Mouse (Mus musculus) intestine, postnatal 0 days (tissue): ENCODE measurements around the gene Bhlhe23. TPM values are rescaled to one million over a fixed set of nuclear protein-coding genes. Genes with fewer than 3 reads are reported as not detected.

ENCODE experiments used
- ATAC-seq: fragments of 200-750 bp; cut with Nextera tagmentation; 2 replicates; pipeline ENCODE4 v1.8.0; 2017; ENCODE audit warnings: mild to moderate bottlenecking, moderate TSS enrichment, moderate library complexity
- H3K27ac ChIP-seq: fragments of 300-500 bp; sonication (generic); 2 replicates; pipeline ENCODE4 v1.5.1; 2014; ENCODE audit warnings: mild to moderate bottlenecking, low read depth, low read length, moderate library complexity
- H3K27me3 ChIP-seq: fragments of 300-500 bp; sonication (generic); replicated peaks from 2 replicates; pipeline ENCODE4 v1.6.1; 2014; ENCODE audit warnings: low read length, mixed read lengths; ENCODE audit not compliant: control insufficient read depth, insufficient read depth
- H3K36me3 ChIP-seq: fragments of 300-500 bp; sonication (generic); 2 replicates; pipeline ENCODE4 v1.6.1; 2014; ENCODE audit warnings: mild to moderate bottlenecking, moderate library complexity; ENCODE audit not compliant: control insufficient read depth, insufficient read depth
- H3K4me1 ChIP-seq: fragments of 300-500 bp; sonication (generic); replicated peaks from 2 replicates; pipeline ENCODE4 v1.6.1; 2014; ENCODE audit warnings: antibody characterized with exemption, low read length, mixed read lengths; ENCODE audit not compliant: control insufficient read depth, insufficient read depth
- H3K4me2 ChIP-seq: fragments of 300-500 bp; sonication (generic); replicated peaks from 2 replicates; pipeline ENCODE4 v1.6.1; 2014; ENCODE audit warnings: low read depth, mild to moderate bottlenecking, moderate library complexity
- H3K4me3 ChIP-seq: fragments of 300-500 bp; sonication (generic); 2 replicates; pipeline ENCODE4 v1.5.1; 2014; ENCODE audit warnings: low read depth, low read length
- H3K9ac ChIP-seq: fragments of 300-500 bp; sonication (generic); 2 replicates; pipeline ENCODE4 v1.6.1; 2014; ENCODE audit warnings: mild to moderate bottlenecking, low read depth, low read length
- H3K9me3 ChIP-seq: fragments of 300-500 bp; sonication (generic); 2 replicates; pipeline ENCODE4 v1.6.1; 2016; ENCODE audit warnings: mixed run types; ENCODE audit not compliant: control insufficient read depth
- CTCF ChIP-seq: sonication (generic); IDR thresholded peaks from 2 replicates; pipeline ENCODE4 v1.5.1; 2016; ENCODE audit warnings: low read depth, mild to moderate bottlenecking, control low read depth, antibody characterized with exemption, moderate library complexity
- WGBS: fragments of 180-500 bp; shearing (Covaris S2); extraction: QIAGEN DNeasy Blood & Tissue Kit; methylation state at CpG from one replicate; pipeline ENCODE4 v1.1.7; 2014; 5-methylcytosine and 5-hydroxymethylcytosine counted together
- polyA plus RNA-seq: library from polyadenylated mRNA; unstranded; fragments of >200 nt; fragmentation: Nextera tagmentation; extraction: Ambion mirVana; gene quantifications from 2 replicates; pipeline ENCODE4 v1.2.1, GENCODE M21; 2015

Bhlhe23 gene
- polyA plus RNA-seq, 1 experiment from 2014 or later, result not detected

DNA sequence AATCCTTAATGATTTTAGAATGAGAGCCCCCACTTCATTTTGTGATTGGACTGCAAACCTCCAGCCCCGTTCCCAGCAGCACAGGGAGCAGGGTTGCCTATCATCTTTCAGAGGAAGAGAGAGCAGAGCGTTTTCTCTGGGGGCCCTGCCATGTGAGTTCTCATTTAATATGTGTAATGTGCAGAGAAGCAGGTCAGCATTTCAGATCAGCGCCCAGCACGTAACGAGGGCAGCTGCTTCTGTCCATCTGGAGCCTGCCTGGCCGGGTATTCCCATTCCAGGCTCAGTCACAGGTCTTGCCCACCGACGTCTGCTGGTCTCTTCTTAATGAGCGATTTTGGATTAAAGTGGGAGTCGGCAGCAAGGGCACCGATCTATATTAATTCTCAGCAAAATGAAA, 11.7 kb downstream of the Bhlhe23 start:
- Histone ChIP-seq H3K27ac (no peak overlapping the region), H3K9ac (no peak overlapping the region), H3K4me2 (no peak overlapping the region), H3K9me3 (no peaks in the 10 kb centered on the region), H3K4me3 (no peak overlapping the region), H3K4me1 (no peaks in the 10 kb centered on the region), H3K36me3 (no peaks in the 10 kb centered on the region), H3K27me3 (no peaks in the 10 kb centered on the region)
- WGBS, result 83% methylated on average over 11 of the region's 11 CpGs
- ATAC-seq, result no peak
- TF ChIP-seq CTCF, result no peak

DNA sequence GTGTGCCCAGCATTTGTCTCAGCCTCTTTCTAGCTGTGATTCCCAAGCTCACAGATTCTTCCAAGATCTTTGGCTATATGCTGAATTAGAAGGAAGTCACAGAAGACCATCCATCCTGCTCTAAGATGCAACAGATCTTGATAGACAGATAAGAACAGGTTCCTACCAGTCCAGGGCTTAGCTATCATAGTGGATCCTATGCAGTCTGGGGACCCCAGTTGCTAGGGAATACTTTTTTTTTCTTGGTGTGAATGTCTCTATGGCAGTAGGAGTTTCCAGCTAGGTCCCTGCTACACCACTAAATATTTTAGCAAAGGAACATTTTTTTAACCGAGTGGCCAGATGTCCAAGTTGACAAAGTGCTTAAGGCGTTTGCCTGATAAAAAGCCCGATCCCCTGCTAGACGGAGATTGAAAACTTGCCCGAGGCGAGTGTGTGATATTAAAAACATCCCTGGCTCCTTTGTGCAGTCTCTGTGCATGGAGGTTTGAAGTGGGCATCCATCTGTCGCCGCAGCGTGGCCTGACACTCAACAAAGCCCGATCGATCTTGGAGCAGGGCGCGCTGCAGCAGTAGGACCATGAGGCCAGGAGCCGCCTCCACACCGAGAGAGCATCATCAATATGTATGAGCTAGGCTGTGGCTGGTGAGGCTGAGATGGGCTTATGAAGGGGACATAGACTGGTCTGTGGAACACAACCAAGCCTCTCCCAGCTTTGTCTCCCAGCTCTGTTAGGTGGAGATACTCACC, 18.0 kb downstream of the Bhlhe23 start:
- H3K36me3 ChIP-seq, result no peaks in the 10 kb centered on the region
- TF ChIP-seq CTCF, result no peak
- H3K4me1 ChIP-seq, result no peaks in the 10 kb centered on the region
- 50% methylated on average over 15 of the region's 15 CpGs for WGBS
- H3K4me3 ChIP-seq, result no peak overlapping the region
- H3K4me2 ChIP-seq, result no peak overlapping the region
- no peaks in the 10 kb centered on the region for H3K9me3 ChIP-seq
- H3K9ac ChIP-seq, result no peak overlapping the region
- no peak for ATAC-seq
- 0 out of 2 replicates have a peak, but pooled peaks cover 5% of the 10 kb centered on the region for H3K27me3 ChIP-seq
- no peak overlapping the region for H3K27ac ChIP-seq

DNA sequence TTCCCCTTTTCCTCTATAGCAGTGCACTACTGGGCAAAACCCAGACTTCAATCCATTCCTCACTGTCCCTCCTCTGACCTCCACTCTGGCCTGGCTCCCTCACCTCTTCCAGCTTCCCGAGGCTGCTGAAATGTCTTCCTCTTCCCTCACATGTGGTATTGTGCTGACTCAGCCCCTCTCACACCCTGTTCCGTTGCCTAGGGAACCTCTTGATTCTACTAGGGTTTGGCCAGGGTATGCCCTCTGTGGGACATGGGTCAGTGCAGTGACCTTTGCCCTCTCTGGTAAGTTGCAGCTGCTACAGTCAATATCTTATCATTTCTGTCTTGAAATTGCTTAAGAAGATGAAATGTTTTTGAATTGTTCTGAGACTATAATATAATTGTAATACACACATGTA, 19.9 kb downstream of the Bhlhe23 start:
- Histone ChIP-seq H3K27ac (no peak overlapping the region), H3K9ac (no peak overlapping the region), H3K4me3 (no peak overlapping the region), H3K4me1 (no peaks in the 10 kb centered on the region), H3K4me2 (no peak overlapping the region), H3K9me3 (no peaks in the 10 kb centered on the region), H3K27me3 (0 out of 2 replicates have a peak, but pooled peaks cover 5% of the 10 kb centered on the region), H3K36me3 (no peaks in the 10 kb centered on the region)
- no peak for TF ChIP-seq CTCF
- ATAC-seq, result no peak
- 30% methylated on average over 2 of the region's 2 CpGs for WGBS

DNA sequence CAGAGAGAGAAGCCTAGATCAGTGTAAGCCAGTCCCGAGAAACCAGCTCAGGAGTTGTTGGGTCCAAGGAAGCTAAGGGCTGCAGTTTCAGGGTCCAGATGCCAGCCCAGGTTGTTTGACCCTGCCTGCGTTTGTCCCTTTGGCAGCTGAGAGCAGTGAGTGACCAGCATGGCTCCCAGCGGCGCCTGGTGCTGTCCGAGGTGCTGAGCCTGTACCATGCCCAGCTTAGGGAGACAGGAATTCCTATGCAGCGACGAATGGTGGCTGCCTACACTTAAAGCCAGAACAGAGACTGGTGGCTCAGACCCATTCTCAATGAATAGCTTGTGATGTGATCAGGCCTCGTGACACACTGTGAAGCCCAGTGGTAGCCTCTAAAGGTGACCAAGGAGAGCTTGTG, 20.8 kb downstream of the Bhlhe23 start:
- ATAC-seq, result no peak
- no peak overlapping the region for H3K9ac ChIP-seq
- no peaks in the 10 kb centered on the region for H3K36me3 ChIP-seq
- H3K4me3 ChIP-seq, result no peak overlapping the region
- no peak overlapping the region for H3K27ac ChIP-seq
- no peak for TF ChIP-seq CTCF
- 1% methylated on average over 8 of the region's 8 CpGs for WGBS
- 0 out of 2 replicates have a peak, but pooled peaks cover 5% of the 10 kb centered on the region for H3K27me3 ChIP-seq
- H3K4me2 ChIP-seq, result no peak overlapping the region
- H3K9me3 ChIP-seq, result no peaks in the 10 kb centered on the region
- no peaks in the 10 kb centered on the region for H3K4me1 ChIP-seq

DNA sequence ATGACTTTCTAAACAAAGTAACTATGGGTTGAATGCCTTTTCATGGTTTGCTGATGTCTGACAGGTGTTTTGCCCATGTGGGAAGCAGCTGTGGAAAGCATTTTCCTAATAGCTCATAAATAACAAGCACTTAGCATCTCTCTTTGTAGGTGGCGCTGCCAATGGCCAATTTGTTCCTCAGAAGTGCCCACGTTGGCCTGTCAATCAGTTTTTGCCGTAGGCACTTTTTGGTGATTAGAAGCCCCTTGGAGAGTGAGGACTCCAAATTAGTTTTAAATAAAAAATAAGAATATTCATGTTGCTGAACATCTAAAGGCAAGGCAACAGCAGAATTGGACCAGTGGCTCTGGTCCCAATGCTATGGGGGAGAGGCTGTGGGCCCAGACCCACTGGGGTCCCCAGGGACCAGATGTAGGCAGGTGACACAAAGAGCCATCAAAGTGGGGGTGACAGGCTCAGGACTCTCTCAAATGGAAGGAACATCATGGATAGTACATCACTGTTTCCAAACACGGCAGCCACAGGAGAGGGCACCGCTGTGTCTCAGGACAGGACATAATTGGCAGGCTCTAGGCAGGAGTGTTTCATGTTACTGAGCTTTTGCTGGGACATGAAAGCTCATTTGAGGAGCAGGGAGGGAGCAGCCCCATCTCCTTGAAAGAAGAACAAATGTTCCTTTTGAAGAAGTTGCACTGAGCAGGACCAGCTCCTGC, 21.6 kb downstream of the Bhlhe23 start:
- H3K4me3 ChIP-seq, result no peak overlapping the region
- 0 out of 2 replicates have a peak, but pooled peaks cover 5% of the 10 kb centered on the region for H3K27me3 ChIP-seq
- no peak overlapping the region for H3K9ac ChIP-seq
- no peak overlapping the region for H3K4me2 ChIP-seq
- WGBS, result 76% methylated on average over 5 of the region's 5 CpGs
- no peak for TF ChIP-seq CTCF
- H3K4me1 ChIP-seq, result no peaks in the 10 kb centered on the region
- ATAC-seq, result no peak
- H3K36me3 ChIP-seq, result no peaks in the 10 kb centered on the region
- no peaks in the 10 kb centered on the region for H3K9me3 ChIP-seq
- no peak overlapping the region for H3K27ac ChIP-seq

DNA sequence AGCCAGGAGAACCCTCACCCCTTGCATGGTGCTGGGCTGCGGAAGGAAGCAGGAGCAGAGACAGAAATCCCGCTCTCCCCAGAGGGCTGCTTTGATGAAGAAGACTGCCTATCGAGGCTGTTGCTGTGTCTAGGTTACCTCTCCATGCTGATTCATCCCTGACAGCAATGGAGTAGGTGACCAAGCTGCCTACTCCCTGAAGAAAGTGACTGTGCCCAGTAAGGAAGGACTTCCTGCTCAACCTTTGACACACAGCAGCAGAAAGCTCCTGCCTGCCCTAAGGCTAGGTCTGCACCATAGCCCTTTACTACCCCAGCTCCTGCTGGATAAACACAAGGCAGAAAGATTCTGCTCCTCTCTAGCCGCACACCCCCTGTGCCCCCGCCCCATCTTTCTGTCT, 27.8 kb downstream of the Bhlhe23 start:
- no peaks in the 10 kb centered on the region for H3K36me3 ChIP-seq
- H3K27ac ChIP-seq, result no peak overlapping the region
- no peak overlapping the region for H3K9ac ChIP-seq
- H3K4me1 ChIP-seq, result no peaks in the 10 kb centered on the region
- TF ChIP-seq CTCF, result no peak
- 40% methylated on average over 5 of the region's 5 CpGs for WGBS
- H3K4me2 ChIP-seq, result no peak overlapping the region
- no peaks in the 10 kb centered on the region for H3K9me3 ChIP-seq
- no peak for ATAC-seq
- peaks cover 5% of the 10 kb centered on the region; the same call in 1 of the 2 replicates for H3K27me3 ChIP-seq
- H3K4me3 ChIP-seq, result no peak overlapping the region
